Mouse (Mus musculus) activated CD4-positive, CD25-positive, alpha-beta regulatory T cell, adult 9 weeks (primary cell): ENCODE results near the gene Ncoa4. TPM values are rescaled to one million over a fixed set of nuclear protein-coding genes. Genes with fewer than 3 reads are reported as not detected.

Source experiments
- polyA plus RNA-seq: library from polyadenylated mRNA; unstranded; fragments of 100-300 nt; shearing (Covaris generic); gene quantifications from one replicate; pipeline ENCODE4 v1.2.1, GENCODE M21; 2017

Ncoa4 gene
- 98.6 TPM for polyA plus RNA-seq

GRCm38 (mm10) chr14:32159690-32160246, at the start of gene Ncoa4:
TSS of gene Ncoa4 (plus strand) at chr14:32159865.

DNA sequence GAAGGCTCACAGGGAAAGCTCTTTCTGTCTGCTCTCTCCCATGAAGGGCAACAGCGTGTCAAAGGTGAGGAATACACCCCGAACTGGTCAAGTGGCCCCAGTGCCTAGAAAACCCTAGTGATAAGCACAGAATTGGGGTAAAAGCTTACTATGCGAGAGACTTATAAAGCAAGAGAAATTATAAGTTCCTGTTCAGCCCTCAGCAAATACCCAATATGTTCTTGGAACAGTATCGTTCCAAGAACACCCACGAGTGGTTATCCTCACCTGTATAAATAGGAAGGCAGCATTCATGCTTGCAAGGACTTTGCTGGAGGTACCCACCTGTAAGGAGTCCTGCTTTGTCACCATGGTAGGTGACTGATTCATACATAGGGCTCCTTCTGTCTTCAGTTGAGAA, 17.9 kb upstream of the Ncoa4 start, which contains the start of gene Msmb:
Msmb (plus strand) TSS at position 301 of the 400 bp plus-strand sequence.

GRCm38 (mm10) chr14:32201791-32202451, 42.3 kb downstream of the Ncoa4 start, which contains the start of the genes Timm23 and Parg:
TSS of gene Timm23 (minus strand) at chr14:32201898.
TSS of gene Parg (plus strand) at chr14:32201949.

Other genes starting within 250 kb of the Ncoa4 start
- gene Galnt15, start 130.9 kb upstream of the Ncoa4 start, polyA plus RNA-seq, result not detected
- gene Oxnad1, start 74.5 kb upstream of the Ncoa4 start, polyA plus RNA-seq, result 21.0 TPM
- gene Dph3, start 74.1 kb upstream of the Ncoa4 start, polyA plus RNA-seq, result 99.8 TPM
- gene Msmb, start 17.8 kb upstream of the Ncoa4 start, polyA plus RNA-seq, result not detected
- 126 TPM for gene Timm23, start 42.0 kb downstream of the Ncoa4 start, polyA plus RNA-seq
- gene Parg, start 42.1 kb downstream of the Ncoa4 start, polyA plus RNA-seq, result 33.2 TPM
- gene Ogdhl, start 162.2 kb downstream of the Ncoa4 start, polyA plus RNA-seq, result not detected
- not detected for gene 1700024G13Rik, start 228.5 kb downstream of the Ncoa4 start, polyA plus RNA-seq